Mouse (Mus musculus) layer of hippocampus, adult 11-12 months (tissue): ENCODE data around the gene Stat5b.
"Not testable (repeated sequence)": the region's sequence is repeated elsewhere in the genome, so short reads cannot be mapped to it uniquely, and the experiment has no call there.

Experiments used
- DNase-seq: peaks from one replicate; pipeline ENCODE4 v3.0.0; 2022; ENCODE audit warnings: low spot score

Gene Stat5b

GRCm38 (mm10) chr11:100814498-100814897 lies 36.0 kb downstream of the Stat5b start:
- no peak for DNase-seq

DNA sequence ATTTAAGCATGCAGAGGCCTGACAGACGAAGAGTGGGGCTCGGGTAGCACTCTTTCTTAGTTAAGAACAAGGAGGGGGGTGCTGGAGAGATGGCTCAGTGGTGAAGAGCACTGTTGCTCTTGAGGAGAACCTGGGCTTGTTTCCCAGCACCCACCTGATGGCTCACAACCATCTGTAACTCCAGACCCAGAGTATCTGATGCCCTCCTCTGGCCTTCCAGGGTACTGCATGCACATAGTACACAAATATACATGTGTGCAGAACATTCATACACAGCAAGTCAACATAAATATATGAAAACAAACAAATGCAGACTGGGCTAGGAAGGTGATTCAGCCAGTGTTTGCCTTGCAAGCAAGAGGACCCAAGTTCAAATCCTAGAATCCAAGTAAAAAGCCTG lies 39.4 kb downstream of the Stat5b start:
- no peak for DNase-seq

DNA sequence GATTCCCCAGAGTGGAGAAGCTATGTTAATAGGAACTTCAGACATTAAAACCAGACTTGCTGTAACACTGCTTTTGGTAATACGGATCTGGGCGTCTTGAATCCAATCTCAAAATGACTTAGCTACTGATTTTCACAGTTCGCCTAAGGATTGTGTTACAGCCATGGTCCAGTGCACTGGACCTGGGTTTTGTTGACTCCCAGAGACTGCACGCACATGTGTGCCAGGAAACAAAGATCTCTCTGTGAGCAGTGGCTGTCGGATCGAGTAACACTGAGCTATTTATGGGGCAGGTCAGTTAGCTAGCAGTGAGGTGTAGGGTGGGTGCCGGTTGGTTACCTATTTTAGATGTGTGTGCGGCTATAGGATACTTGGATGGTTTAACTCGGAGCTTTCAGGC lies 40.0 kb downstream of the Stat5b start:
- DNase-seq = no peak

DNA sequence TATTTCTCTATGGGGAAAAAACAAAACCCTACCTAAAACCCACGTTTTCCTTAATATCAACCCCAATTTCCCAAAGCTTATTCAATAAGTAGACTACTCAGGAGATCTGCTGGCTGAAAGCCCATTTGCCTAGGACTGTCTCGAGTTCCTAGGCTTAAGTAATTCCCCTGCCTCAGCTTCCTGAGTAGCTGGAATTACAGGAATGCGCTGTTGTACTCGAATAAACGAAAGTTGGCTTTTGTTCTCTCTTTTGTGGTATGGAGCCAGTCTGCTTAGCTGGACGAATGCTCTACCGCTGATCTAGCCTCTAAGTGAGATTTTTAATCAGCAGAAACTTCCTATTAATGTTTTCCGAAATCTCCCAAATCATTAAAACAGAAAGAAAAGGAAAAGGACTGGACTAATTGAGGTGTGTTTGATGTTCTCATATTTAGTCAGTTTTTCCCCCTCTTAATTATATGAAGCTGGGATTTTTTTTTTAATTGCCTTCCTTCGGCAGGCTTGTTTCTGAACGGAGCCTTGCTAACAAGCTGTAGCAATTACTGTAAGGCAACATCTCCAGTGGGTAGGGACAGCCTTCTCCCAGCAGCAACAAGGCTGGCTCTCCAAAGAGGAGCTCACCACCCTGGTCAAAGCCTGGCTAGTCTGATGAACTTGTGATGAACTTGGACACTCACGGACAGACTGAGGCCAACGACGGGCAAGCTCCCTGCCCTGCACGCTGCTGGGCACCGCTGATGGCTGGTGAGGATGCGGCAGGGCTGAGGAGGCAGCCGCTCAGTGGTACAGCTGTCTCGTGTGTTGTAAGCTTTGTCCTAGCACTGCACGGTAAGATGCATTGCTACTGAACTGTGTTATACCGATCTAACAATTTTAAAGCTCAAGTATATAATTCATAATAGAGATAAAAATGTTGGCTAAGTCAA lies 43.9 kb downstream of the Stat5b start:
- no peak for DNase-seq

GRCm38 (mm10) chr11:100805535-100805934 lies 45.0 kb downstream of the Stat5b start:
- no peak for DNase-seq

DNA sequence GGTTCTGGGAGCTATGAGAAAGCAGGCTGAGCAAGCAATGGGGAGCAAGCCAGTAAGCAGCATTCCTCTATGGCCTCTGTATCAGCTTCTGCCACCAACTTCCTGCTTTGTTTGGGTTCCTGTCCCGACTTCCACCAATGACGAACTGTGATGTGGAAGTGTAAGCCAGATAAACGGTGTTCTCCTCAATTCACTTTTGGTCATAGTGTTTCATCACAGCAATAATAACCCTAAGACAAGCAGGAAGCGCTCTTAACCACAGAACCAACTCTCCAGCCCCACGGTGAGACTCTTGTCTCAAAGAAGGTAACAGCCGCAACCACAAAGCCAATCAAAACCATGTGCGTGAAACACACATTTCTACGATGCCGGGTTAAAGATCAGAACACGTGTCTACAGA lies 46.1 kb downstream of the Stat5b start:
- DNase-seq = no peak

DNA sequence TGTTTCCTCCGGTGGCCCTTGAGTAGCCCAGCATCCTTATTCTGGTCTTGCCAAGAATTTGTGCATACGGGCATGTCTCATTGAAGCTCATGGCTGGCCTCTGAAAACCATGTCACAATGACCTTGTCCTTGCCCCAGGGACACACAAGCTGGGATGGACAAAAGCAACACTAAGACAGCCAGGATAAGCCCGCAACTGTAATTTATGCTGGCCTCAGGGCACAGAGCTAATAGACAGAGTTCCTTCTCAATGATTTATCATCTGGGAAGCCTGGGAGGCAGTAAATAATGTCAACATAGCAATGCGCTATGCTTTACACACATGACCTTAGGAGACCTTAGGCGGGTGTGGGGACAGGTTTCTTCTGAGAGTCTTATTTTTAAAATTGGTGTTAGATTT lies 51.1 kb downstream of the Stat5b start:
- no peak for DNase-seq

GRCm38 (mm10) chr11:100796585-100796984 lies 53.9 kb downstream of the Stat5b start:
- DNase-seq = no peak

GRCm38 (mm10) chr11:100795386-100795785 lies 55.1 kb downstream of the Stat5b start:
- no peak for DNase-seq

- no peak for DNase-seq
Observed at GRCm38 (mm10) chr11:100791457-100792049, 59.0 kb downstream of the Stat5b start.

GRCm38 (mm10) chr11:100790644-100791043 lies 59.9 kb downstream of the Stat5b start:
- DNase-seq = not testable (repeated sequence)

DNA sequence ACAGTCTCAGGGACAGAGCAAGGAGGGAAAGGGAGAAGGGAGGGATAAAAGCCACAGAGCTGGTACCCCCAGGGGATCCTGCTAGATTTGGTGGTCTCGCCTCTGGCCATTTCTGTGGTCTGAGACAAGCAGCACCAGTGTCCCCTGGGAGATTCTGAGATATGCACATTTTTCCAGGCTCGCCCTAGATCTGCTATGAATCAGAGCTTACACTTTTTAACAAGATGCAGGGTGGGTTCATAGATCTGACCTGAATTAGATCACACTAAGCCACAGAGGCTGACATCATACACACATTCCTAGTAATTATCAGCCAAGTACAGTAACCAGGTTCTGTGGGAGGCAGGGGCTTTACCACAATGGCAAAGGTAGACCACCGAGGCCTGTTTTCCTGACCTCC lies 60.8 kb downstream of the Stat5b start:
- no peak for DNase-seq

DNA sequence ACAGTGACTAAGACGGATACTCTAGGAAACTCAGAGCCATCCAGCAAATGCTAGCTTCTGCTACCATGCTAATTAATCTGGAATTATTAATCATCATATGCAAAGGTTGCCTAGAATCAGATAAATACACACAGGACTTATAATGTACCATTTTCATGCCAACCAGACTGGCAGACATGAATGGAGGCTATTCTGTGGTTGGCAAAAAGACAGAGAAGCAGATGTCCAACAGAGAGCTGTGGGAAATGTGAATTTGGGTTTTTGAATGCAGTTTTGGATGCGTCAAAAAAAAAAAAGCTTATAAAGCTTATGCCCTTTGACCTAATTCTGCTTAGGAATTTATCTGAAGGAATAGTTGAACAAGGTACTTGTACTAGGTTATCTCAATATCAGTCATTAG lies 64.8 kb downstream of the Stat5b start:
- DNase-seq = no peak

GRCm38 (mm10) chr11:100784286-100784685 lies 66.2 kb downstream of the Stat5b start:
- no peak for DNase-seq

- no peak for DNase-seq
Observed at GRCm38 (mm10) chr11:100782568-100782967, 68.0 kb downstream of the Stat5b start.

- no peak for DNase-seq
Observed at GRCm38 (mm10) chr11:100781763-100782475, 68.6 kb downstream of the Stat5b start.

DNA sequence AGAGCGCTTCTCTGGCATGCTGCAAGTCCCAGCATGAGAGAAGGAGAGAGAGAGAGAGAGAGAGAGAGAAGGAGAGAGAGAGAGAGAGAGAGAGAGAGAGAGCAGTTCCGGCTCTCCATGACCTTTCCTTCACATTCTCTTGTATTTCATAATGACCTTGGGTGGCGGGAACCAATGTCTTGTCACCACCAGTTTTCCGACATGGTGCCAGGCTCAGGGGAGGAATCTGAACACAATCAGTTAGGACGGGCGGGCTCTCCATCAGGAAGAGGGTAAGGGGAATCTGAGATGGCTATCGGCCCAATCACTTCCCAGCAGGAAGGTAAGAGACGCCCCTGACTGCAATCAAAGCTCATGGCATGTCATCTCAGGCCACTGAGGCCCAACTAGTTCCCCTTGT lies 70.3 kb downstream of the Stat5b start:
- no peak for DNase-seq

GRCm38 (mm10) chr11:100778069-100778468 lies 72.5 kb downstream of the Stat5b start:
- no peak for DNase-seq

DNA sequence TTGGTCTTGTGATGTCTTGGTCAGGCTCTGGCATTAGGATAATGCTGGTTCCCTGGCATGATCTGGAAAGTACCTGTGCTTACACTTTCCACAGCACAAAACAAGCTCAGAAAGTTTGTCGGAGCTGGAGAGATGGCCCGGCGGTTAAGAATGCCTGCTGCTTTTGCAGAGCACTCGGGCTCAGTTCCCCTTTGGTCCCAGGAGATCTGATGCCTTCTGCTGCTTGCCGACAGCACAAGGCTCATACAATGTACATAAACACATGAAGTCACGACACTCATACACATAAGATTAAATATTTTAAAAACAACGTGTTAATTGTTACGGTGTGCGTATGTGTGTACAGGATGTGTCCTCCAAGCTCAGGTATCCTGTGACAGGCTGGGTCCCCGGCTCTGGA lies 74.6 kb downstream of the Stat5b start:
- DNase-seq = no peak

DNA sequence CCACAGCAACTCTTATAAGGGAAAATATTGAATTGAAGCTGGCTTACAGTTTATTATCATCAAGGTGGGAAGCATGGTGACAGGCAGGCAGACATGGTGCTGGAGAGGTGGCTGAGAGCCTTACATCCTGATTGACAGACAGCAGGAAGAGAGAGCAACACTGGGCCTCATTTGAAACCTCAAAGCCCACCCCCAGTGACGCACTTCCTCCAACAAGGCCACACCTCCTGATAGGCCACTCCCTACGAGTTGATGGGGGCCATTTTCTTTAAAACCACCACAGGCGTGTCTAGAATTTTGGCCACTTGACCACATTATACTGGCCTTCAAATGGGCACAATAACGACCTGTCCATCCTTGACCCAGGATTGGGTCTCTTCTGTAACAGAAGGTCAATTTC lies 76.3 kb downstream of the Stat5b start:
- no peak for DNase-seq

DNA sequence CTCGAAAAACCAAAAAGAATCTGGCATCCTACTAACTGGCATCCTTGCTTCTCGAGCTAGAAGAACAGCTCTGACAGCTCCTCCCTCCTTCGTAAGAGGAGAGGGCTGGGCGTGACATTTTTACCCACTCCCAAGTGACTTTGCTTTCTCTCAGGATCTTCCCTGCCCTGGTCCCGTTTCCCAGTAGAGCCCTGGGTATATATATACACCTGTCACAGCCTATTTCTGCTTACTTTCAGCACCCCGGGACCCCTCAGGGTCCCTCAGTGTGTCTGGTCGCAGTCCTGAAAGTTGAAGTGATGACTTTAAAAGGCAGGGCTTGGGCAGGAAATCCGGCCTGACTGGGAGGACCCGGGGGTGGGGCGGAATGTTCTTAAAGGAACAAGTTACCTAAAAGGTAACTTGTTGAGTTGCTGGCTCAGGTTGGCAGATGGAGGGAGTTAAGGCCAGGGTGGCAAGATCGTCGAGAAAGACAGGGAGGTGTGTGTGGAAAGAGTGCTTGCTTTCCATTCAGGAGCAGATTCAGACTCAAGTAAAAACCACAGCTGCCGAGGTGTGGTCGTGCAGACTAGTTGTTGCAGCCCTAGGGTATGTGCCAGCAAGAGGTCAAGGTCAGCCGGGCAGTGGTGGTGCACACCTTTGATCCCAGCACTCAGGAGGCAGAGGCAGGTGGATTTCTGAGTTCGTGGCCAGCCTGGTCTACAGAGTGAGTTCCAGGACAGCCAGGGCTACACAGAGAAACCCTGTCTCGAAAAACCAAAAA lies 79.7 kb downstream of the Stat5b start, which contains the start of gene Ghdc:
TSS of gene Ghdc (minus strand) at position 312 of the 763 bp plus-strand sequence.
- peak; percentile 77 for DNase-seq

DNA sequence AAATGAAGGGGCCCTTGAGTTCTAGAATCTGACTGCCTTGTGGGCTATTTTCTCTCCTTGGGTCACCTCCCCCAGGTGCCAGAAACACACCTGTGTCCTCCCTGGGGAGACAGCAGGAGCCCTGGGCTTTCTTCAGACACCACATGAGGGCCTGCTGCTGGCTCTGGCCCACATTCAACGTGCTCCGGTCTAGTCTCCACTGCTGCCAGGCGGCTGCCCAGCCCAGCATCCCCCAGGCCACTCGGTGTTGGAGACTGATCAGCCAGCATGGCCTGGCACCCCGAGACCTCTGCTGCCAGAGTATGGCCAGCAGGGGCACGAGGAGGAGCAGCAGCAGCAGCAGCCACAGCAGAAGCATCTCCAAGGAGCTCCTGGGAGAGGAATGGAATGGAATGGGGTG lies 80.5 kb downstream of the Stat5b start:
- no peak for DNase-seq
